Mouse (Mus musculus) neutrophil, adult 83 days (primary cell): ENCODE measurements around the gene Urod. TPM values are rescaled to one million over a fixed set of nuclear protein-coding genes. Genes with fewer than 3 reads are reported as not detected.

Source experiments
- total RNA-seq, 2 experiments: library from RNA; stranded (reverse); gene quantifications; one replicate each; pipeline ENCODE4 v1.2.4; 2023

Gene Urod
- 10 to 100 TPM; 54.6 to 70.3 TPM for total RNA-seq

GRCm38 (mm10) chr4:116993672-116994621 lies at the start of gene Urod:
Gene Urod, minus strand, starts transcription at chr4:116994413.

GRCm38 (mm10) chr4:117019206-117020134 lies 25.3 kb upstream of the Urod start, which contains the start of gene Eif2b3:
Gene Eif2b3, plus strand, starts transcription at chr4:117019402.

GRCm38 (mm10) chr4:116995131-116995797 lies 1.1 kb upstream of the Urod start, which contains the start of gene Hectd3:
Gene Hectd3, plus strand, starts transcription at chr4:116995317.

Other genes with a start within 250 kb of the Urod start
- 10 to 100 TPM; 14.0 to 16.1 TPM for gene Toe1, start 186.8 kb downstream of the Urod start, total RNA-seq
- gene Mutyh, start 186.7 kb downstream of the Urod start, total RNA-seq: 1 to 10 TPM; 3.3 to 7.0 TPM
- gene Hpdl, start 172.7 kb downstream of the Urod start, total RNA-seq: not detected
- gene Zswim5, start 117.0 kb downstream of the Urod start, total RNA-seq: not detected
- gene Hectd3, start 904 bp upstream of the Urod start, total RNA-seq: 10 to 100 TPM; 28.2 to 40.6 TPM
- 1 to 10 TPM; 6.7 to 8.7 TPM for gene Eif2b3, start 25.0 kb upstream of the Urod start, total RNA-seq
- 1 to 10 TPM; 2.7 to 3.3 TPM for gene Ptch2, start 101.7 kb upstream of the Urod start, total RNA-seq
- 10 to 100 TPM; 68.1 to 68.3 TPM for gene Btbd19, start 131.3 kb upstream of the Urod start, total RNA-seq
- gene Tctex1d4, start 132.4 kb upstream of the Urod start, total RNA-seq: 1 to 10 TPM; 1.4 to 2.8 TPM
- 100 to 1,000 TPM; 150 to 168 TPM for gene Plk3, start 139.6 kb upstream of the Urod start, total RNA-seq
- gene Rps8, start 161.8 kb upstream of the Urod start, total RNA-seq: 100 to 1,000 TPM; 744 to 862 TPM
- 10 to 100 TPM; 28.2 to 32.3 TPM for gene Kif2c, start 188.2 kb upstream of the Urod start, total RNA-seq